In the genomic region with DNA sequence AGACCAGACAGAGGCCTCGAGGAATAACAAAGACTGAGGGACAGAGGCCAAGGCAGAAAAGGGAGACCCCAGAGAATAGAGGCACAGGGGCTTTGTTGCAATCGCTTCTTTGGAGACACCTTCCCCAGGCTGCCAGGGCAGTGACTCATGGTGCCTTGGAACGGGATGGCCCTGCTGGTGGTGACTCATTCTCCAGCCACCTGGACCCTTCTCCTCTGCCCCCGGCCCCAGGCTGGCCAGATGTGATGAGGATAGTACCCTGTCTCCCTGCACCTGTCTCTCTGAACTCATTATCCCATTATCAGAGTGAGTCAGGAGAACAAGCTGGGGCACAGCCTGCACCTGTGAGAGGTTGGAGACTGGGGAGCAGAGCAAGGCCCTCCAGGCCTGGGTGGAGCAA, we compare ENCODE assay signal across 17 mouse cellular contexts. TPM values are rescaled to one million over a fixed set of nuclear protein-coding genes. Genes with fewer than 3 reads are reported as not detected.
DNase-seq lines count a peak whose midpoint lies in the region; ATAC-seq and TF ChIP-seq lines count a peak whose summit lies in the region.
"Had no signal": no experiment of that assay in that cellular context is flagged by ENCODE, and none has a peak within 500 bp of the region (broad histone marks: within the 10 kb centered on the region; RNA-seq: fewer than 3 reads in every experiment).

No protein-coding gene starts in this region.

- 0 out of 2 replicates have a peak, but pooled peaks have one; percentile 12 for ATAC-seq in embryonic facial prominence, embryonic 15.5 days (ENCODE audit: insufficient number of reproducible peaks, low FRiP score, low TSS enrichment, low read depth)
- ATAC-seq in forebrain, embryonic 16.5 days: no peak

- DNase-seq in gastrocnemius, adult 2 months: peak; percentile 22
- DNase-seq in gastrocnemius, postnatal 10 days: no peak
- peak; percentile 59 for DNase-seq in urinary bladder, postnatal 14 days (ENCODE audit: low spot score)
- no peak for DNase-seq in urinary bladder, postnatal 10 days (ENCODE audit: low spot score)
- no peak for DNase-seq in layer of hippocampus, adult 2 months (ENCODE audit: low spot score in 2 of 2)
- no peak for DNase-seq in left cerebral cortex, adult 11 months (ENCODE audit: low spot score)
- DNase-seq: cerebellum, adult 11-12 months; heart, postnatal 10 days; kidney, postnatal 36 days; liver; right cerebral cortex, postnatal 25 days; thymus, postnatal 4 days had no signal

- H3K9ac ChIP-seq in embryonic facial prominence, embryonic 15.5 days: no peak overlapping the region
- H3K9ac ChIP-seq in forebrain, embryonic 16.5 days (replicated peaks; ENCODE audit: low read depth, low read length): no peak overlapping the region
- H3K9ac ChIP-seq: neural tube, embryonic 15.5 days had no signal

- 42% methylated on average over 4 of the region's 4 CpGs for WGBS in embryonic facial prominence, embryonic 15.5 days
- 42% methylated on average over 4 of the region's 4 CpGs for WGBS in forebrain, embryonic 16.5 days

- H3K4me3 ChIP-seq in gastrocnemius, adult 2 months: no peak overlapping the region
- no peak overlapping the region for H3K4me3 ChIP-seq in embryonic facial prominence, embryonic 15.5 days (replicated peaks)
- no peak overlapping the region for H3K4me3 ChIP-seq in layer of hippocampus, adult 2 months
- no peak overlapping the region for H3K4me3 ChIP-seq in forebrain, embryonic 16.5 days (replicated peaks; ENCODE audit: low read length)
- H3K4me3 ChIP-seq: left cerebral cortex, adult 2 months; neural tube, embryonic 15.5 days had no signal

- no peak for TF ChIP-seq CTCF in gastrocnemius, adult 2 months (IDR thresholded peaks at IDR 0.05)
- TF ChIP-seq CTCF in layer of hippocampus, adult 2 months (conservative IDR thresholded peaks at IDR 0.05): no peak

- intact Hi-C loops in gastrocnemius, adult 2 months (cut with DNase I): no loop called here

- no peaks in the 10 kb centered on the region for H3K36me3 ChIP-seq in embryonic facial prominence, embryonic 15.5 days
- H3K36me3 ChIP-seq in forebrain, embryonic 16.5 days (ENCODE audit: control insufficient read depth, insufficient read depth): no peaks in the 10 kb centered on the region
- H3K36me3 ChIP-seq: neural tube, embryonic 15.5 days had no signal

- peaks cover 70% of the 10 kb centered on the region for H3K27me3 ChIP-seq in embryonic facial prominence, embryonic 15.5 days
- peaks cover 29% of the 10 kb centered on the region for H3K27me3 ChIP-seq in forebrain, embryonic 16.5 days (replicated peaks; ENCODE audit: control insufficient read depth, insufficient read depth, low read length)

- H3K9me3 ChIP-seq in embryonic facial prominence, embryonic 15.5 days (replicated peaks): no peaks in the 10 kb centered on the region
- H3K9me3 ChIP-seq in forebrain, embryonic 16.5 days (ENCODE audit: control insufficient read depth, low read length): no peaks in the 10 kb centered on the region
- H3K9me3 ChIP-seq: neural tube, embryonic 15.5 days had no signal

- no peak overlapping the region for H3K27ac ChIP-seq in gastrocnemius, adult 2 months
- no peak overlapping the region for H3K27ac ChIP-seq in embryonic facial prominence, embryonic 15.5 days (replicated peaks)
- H3K27ac ChIP-seq in layer of hippocampus, adult 2 months: no peak overlapping the region
- H3K27ac ChIP-seq in forebrain, embryonic 16.5 days (ENCODE audit: low read length): no peak overlapping the region
- H3K27ac ChIP-seq: left cerebral cortex, adult 2 months; neural tube, embryonic 15.5 days had no signal

- peaks cover 44% of the 10 kb centered on the region for H3K4me1 ChIP-seq in embryonic facial prominence, embryonic 15.5 days
- H3K4me1 ChIP-seq in forebrain, embryonic 16.5 days (replicated peaks; ENCODE audit: control insufficient read depth, insufficient read depth, low read length): peaks cover 6% of the 10 kb centered on the region

- H3K4me2 ChIP-seq in embryonic facial prominence, embryonic 15.5 days (replicated peaks): no peak overlapping the region
- H3K4me2 ChIP-seq in forebrain, embryonic 16.5 days (ENCODE audit: low read length): no peak overlapping the region
- H3K4me2 ChIP-seq: neural tube, embryonic 15.5 days had no signal

RNA-seq across cellular contexts. Expression of gene Krt8, which starts 1.0 kb away (rescaled TPM):
- total RNA-seq in gastrocnemius, adult 2 months (2021): not detected
- 1 to 10 TPM; 1.4 to 1.7 TPM for total RNA-seq in gastrocnemius, postnatal 10 days (2021)
- 131 and 181 TPM in 2 replicates for polyA plus RNA-seq in embryonic facial prominence, embryonic 15.5 days (2015; fragmentation: Nextera tagmentation; extraction: Ambion mirVana)
- under 1 TPM in 1 of 2 experiments, not detected in 1; 0.26 TPM for total RNA-seq in layer of hippocampus, adult 2 months (2021)
- 2.4 and 3.7 TPM in 2 replicates for polyA plus RNA-seq in forebrain, embryonic 16.5 days (2015; fragmentation: Nextera tagmentation; extraction: Ambion mirVana)

RNA-seq across cellular contexts. Expression of gene Krt18, which starts 22.7 kb away (rescaled TPM):
- total RNA-seq in gastrocnemius, adult 2 months (2021): under 1 TPM in 1 of 2 experiments, not detected in 1; 0.33 TPM
- 1 to 10 TPM; 1.5 to 2.5 TPM for total RNA-seq in gastrocnemius, postnatal 10 days (2021)
- polyA plus RNA-seq in embryonic facial prominence, embryonic 15.5 days (2015; fragmentation: Nextera tagmentation; extraction: Ambion mirVana): 87.8 and 119 TPM in 2 replicates
- total RNA-seq in layer of hippocampus, adult 2 months (2021): under 1 TPM; 0.32 to 0.67 TPM
- 4.4 TPM in 2 replicates for polyA plus RNA-seq in forebrain, embryonic 16.5 days (2015; fragmentation: Nextera tagmentation; extraction: Ambion mirVana)

RNA-seq across cellular contexts. Expression of gene Krt78, which starts 51.2 kb away (rescaled TPM):
- not detected for total RNA-seq in gastrocnemius, adult 2 months (2021)
- total RNA-seq in gastrocnemius, postnatal 10 days (2021): not detected
- polyA plus RNA-seq in embryonic facial prominence, embryonic 15.5 days (2015; fragmentation: Nextera tagmentation; extraction: Ambion mirVana): 11.5 and 14.1 TPM in 2 replicates
- not detected for total RNA-seq in layer of hippocampus, adult 2 months (2021)
- not detected in 2 replicates for polyA plus RNA-seq in forebrain, embryonic 16.5 days (2015; fragmentation: Nextera tagmentation; extraction: Ambion mirVana)
- total RNA-seq: heart, postnatal 10 days; left cerebral cortex, adult 2 months had no signal
- polyA plus RNA-seq: cortical plate, adult 2 months had no signal

Comparison
In these comparisons a context has a peak if more than half of its experiments do, and no peak if none do; other contexts are left out.
1. DNase-seq: peak in gastrocnemius, adult 2 months (single experiment) and urinary bladder, postnatal 14 days (single experiment); none in gastrocnemius, postnatal 10 days (single experiment), urinary bladder, postnatal 10 days (single experiment), layer of hippocampus, adult 2 months (0 of 2) and left cerebral cortex, adult 11 months (single experiment).